Mouse (Mus musculus) cortical plate, adult 2 months (tissue): ENCODE measurements around the gene Ank3.

Experiments
- CTCF ChIP-seq: fragments of 200-500 bp; IDR thresholded peaks from 2 replicates; pipeline ENCODE4 v1.5.1; 2011; ENCODE audit warnings: mild to moderate bottlenecking, control low read depth, low read length; ENCODE audit not compliant: insufficient read depth; ENCODE audit errors: extremely low read depth
- POLR2A ChIP-seq: fragments of 200-500 bp; IDR thresholded peaks from 2 replicates; pipeline ENCODE4 v1.6.1; 2011; ENCODE audit warnings: mild to moderate bottlenecking, low read length, control low read depth; ENCODE audit not compliant: insufficient read depth; ENCODE audit errors: extremely low read depth

GRCm38 (mm10) chr10:69916689-69917435 is 518.3 kb downstream of the Ank3 start:
- TF ChIP-seq CTCF (no peak), POLR2A (no peak)
